Mouse (Mus musculus) kidney, adult 2 months (tissue): ENCODE results near the gene Angel2. TPM values are rescaled to one million over a fixed set of nuclear protein-coding genes. Genes with fewer than 3 reads are reported as not detected.
A peak's percentile ranks its signal among the peaks of the same experiment; 100 is the strongest.

Experiments
- DNase-seq: peaks from one replicate; pipeline ENCODE4 v3.0.0; 2021
- H3K27ac ChIP-seq: fragments of 200-500 bp; 2 replicates; pipeline ENCODE4 v1.5.1; 2012; ENCODE audit warnings: low read depth, low read length, control low read depth, inconsistent platforms; ENCODE audit not compliant: insufficient read depth
- H3K27me3 ChIP-seq: fragments of 200-500 bp; replicated peaks from 2 replicates; pipeline ENCODE4 v1.6.1; 2012; ENCODE audit warnings: mild to moderate bottlenecking, moderate library complexity, low read length, inconsistent platforms; ENCODE audit not compliant: control insufficient read depth, insufficient read depth
- H3K36me3 ChIP-seq: fragments of 200-500 bp; 2 replicates; pipeline ENCODE4 v1.6.1; 2012; ENCODE audit warnings: mild to moderate bottlenecking, moderate library complexity, low read length, inconsistent platforms; ENCODE audit not compliant: control insufficient read depth, insufficient read depth
- H3K4me1 ChIP-seq: fragments of 200-500 bp; 2 replicates; pipeline ENCODE4 v1.6.1; 2011; ENCODE audit warnings: low read length; ENCODE audit not compliant: control insufficient read depth, insufficient read depth
- H3K4me3 ChIP-seq: fragments of 200-500 bp; 2 replicates; pipeline ENCODE4 v1.5.1; 2011; ENCODE audit warnings: mild to moderate bottlenecking, low read depth, low read length, control low read depth; ENCODE audit not compliant: insufficient read depth
- CTCF ChIP-seq: fragments of 200-500 bp; conservative IDR thresholded peaks from 2 replicates; pipeline ENCODE4 v1.5.1; 2011; ENCODE audit warnings: low read depth, mild to moderate bottlenecking, control low read depth, low read length, moderate library complexity, mixed read lengths; ENCODE audit not compliant: insufficient read depth, insufficient read length
- POLR2A ChIP-seq: fragments of 200-500 bp; IDR thresholded peaks from one replicate; pipeline ENCODE4 v1.6.1; 2011; ENCODE audit warnings: low read depth, low read length, control low read depth
- WGBS: fragments of 180-500 bp; shearing (Covaris S2); methylation state at CpG from one replicate; pipeline ENCODE4 v1.1.7; 2018; 5-methylcytosine and 5-hydroxymethylcytosine counted together
- polyA plus RNA-seq: library from polyadenylated mRNA; depleted of rRNA; stranded (reverse); fragments of >200 nt; gene quantifications from 2 replicates; pipeline ENCODE4 v1.2.3, GENCODE M21; 2012

Angel2 gene
- polyA plus RNA-seq, 1 experiment, result 26.6 TPM

- 4% methylated on average over 24 of the region's 27 CpGs for WGBS
- no peaks in the 10 kb centered on the region for H3K36me3 ChIP-seq
- DNase-seq, result peak; percentile 81
Measured at GRCm38 (mm10) chr1:190929010-190929695, 4.2 kb downstream of the Angel2 start.

DNA sequence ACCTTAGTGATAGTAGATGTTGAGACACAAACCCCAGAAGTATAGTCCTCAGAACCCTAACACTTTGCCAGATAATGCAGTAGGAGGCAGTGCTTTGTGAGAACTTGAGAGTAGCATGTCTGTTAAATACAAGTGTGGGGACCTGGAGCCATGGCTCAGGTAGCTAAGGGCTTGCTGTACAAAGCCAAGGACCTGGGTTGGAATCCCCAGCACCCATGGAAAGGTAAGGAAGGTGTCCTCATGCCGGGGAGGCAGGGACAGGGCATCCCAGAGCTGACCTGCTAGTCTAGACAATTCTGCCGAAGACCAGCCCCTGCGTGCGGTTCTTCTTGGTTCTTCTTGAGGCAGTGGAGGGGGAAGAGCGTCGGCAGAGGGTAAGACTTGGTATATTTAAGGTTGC, 5.3 kb downstream of the Angel2 start:
- Histone ChIP-seq H3K27ac (no peak overlapping the region), H3K4me3 (no peak overlapping the region), H3K27me3 (no peaks in the 10 kb centered on the region), H3K36me3 (no peaks in the 10 kb centered on the region), H3K4me1 (peaks cover 9% of the 10 kb centered on the region; the same call in 1 of the 2 replicates)
- 90% methylated on average over 6 of the region's 6 CpGs for WGBS
- DNase-seq, result no peak
- TF ChIP-seq POLR2A (no peak), CTCF (no peak)

More at GRCm38 (mm10) chr1:190929010-190929695, 4.2 kb downstream of the Angel2 start:
- H3K4me3 ChIP-seq, result peak overlapping the region; percentile 99
- no peak for TF ChIP-seq CTCF
- peak; percentile 24 for TF ChIP-seq POLR2A
- H3K27ac ChIP-seq, result peak overlapping the region; percentile 99
- H3K27me3 ChIP-seq, result no peaks in the 10 kb centered on the region
- H3K4me1 ChIP-seq, result peaks cover 9% of the 10 kb centered on the region; the same call in 1 of the 2 replicates

GRCm38 (mm10) chr1:190939803-190940202, 14.9 kb downstream of the Angel2 start:
- DNase-seq, result no peak
- Histone ChIP-seq H3K27me3 (no peaks in the 10 kb centered on the region), H3K27ac (no peak overlapping the region), H3K4me1 (no peaks in the 10 kb centered on the region), H3K4me3 (no peak overlapping the region), H3K36me3 (peaks cover 7% of the 10 kb centered on the region; the same call in 1 of the 2 replicates)
- no peak for TF ChIP-seq POLR2A
- TF ChIP-seq CTCF, result no peak
- WGBS, result 91% methylated on average over 7 of the region's 7 CpGs

- H3K27ac ChIP-seq, result no peak overlapping the region
- no peak overlapping the region for H3K4me3 ChIP-seq
- TF ChIP-seq CTCF (peak; percentile 97; the same call in 1 of the 2 replicates), POLR2A (no peak)
- peaks cover 5% of the 10 kb centered on the region; the same call in 1 of the 2 replicates for H3K36me3 ChIP-seq
- 0 out of 2 replicates have a peak, but pooled peaks cover 3% of the 10 kb centered on the region for H3K4me1 ChIP-seq
- DNase-seq, result peak; percentile 80
- 40% methylated on average over 6 of the region's 6 CpGs for WGBS
- no peaks in the 10 kb centered on the region for H3K27me3 ChIP-seq
Measured at GRCm38 (mm10) chr1:190944109-190944760, 19.3 kb downstream of the Angel2 start.

- 0 out of 2 replicates have a peak, but pooled peaks cover 3% of the 10 kb centered on the region for H3K4me1 ChIP-seq
- no peaks in the 10 kb centered on the region for H3K27me3 ChIP-seq
- H3K36me3 ChIP-seq, result no peaks in the 10 kb centered on the region; the same call in 1 of the 2 replicates
- H3K4me3 ChIP-seq, result no peak overlapping the region
- 70% methylated on average over 5 of the region's 5 CpGs for WGBS
- no peak overlapping the region for H3K27ac ChIP-seq
- TF ChIP-seq POLR2A (no peak), CTCF (no peak)
- no peak for DNase-seq
Measured at GRCm38 (mm10) chr1:190947986-190948385, 23.1 kb downstream of the Angel2 start.

GRCm38 (mm10) chr1:190948439-190948838, 23.5 kb downstream of the Angel2 start:
- TF ChIP-seq POLR2A (no peak), CTCF (no peak)
- DNase-seq, result peak; percentile 33
- 0 out of 2 replicates have a peak, but pooled peaks cover 3% of the 10 kb centered on the region for H3K4me1 ChIP-seq
- no peak overlapping the region for H3K4me3 ChIP-seq
- H3K27ac ChIP-seq, result no peak overlapping the region
- H3K27me3 ChIP-seq, result no peaks in the 10 kb centered on the region
- 52% methylated on average over 7 of the region's 7 CpGs for whole genome bisulfite sequencing
- H3K36me3 ChIP-seq, result no peaks in the 10 kb centered on the region; the same call in 1 of the 2 replicates

DNA sequence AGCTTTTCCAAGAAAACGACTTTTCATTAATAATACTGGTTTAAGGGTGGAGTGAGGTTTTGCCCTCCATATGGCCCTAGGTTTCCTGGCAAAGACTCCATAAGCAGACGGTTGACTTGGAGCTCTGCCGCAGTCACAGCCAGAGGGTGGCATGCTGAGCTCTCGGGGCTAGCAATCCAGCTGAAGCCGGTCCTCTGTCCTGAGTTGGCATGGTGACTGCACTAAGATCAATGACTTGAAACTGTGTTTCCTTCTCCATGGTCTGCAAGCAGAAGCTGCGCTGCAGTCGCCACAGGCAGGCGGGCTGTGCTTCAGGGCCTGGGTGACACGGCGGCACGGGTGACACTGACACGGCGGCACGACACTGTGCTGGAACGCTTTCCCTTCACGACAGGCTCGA, 23.9 kb downstream of the Angel2 start:
- peak; percentile 35 for DNase-seq
- no peak overlapping the region for H3K4me3 ChIP-seq
- H3K27ac ChIP-seq, result no peak overlapping the region
- TF ChIP-seq CTCF, result no peak
- TF ChIP-seq POLR2A, result no peak
- 0 out of 2 replicates have a peak, but pooled peaks cover 3% of the 10 kb centered on the region for H3K4me1 ChIP-seq
- H3K27me3 ChIP-seq, result no peaks in the 10 kb centered on the region
- WGBS, result 53% methylated on average over 17 of the region's 17 CpGs
- no peaks in the 10 kb centered on the region; the same call in 1 of the 2 replicates for H3K36me3 ChIP-seq
